Comparison of ENCODE assay signal across 29 mouse cellular contexts in the genomic region with DNA sequence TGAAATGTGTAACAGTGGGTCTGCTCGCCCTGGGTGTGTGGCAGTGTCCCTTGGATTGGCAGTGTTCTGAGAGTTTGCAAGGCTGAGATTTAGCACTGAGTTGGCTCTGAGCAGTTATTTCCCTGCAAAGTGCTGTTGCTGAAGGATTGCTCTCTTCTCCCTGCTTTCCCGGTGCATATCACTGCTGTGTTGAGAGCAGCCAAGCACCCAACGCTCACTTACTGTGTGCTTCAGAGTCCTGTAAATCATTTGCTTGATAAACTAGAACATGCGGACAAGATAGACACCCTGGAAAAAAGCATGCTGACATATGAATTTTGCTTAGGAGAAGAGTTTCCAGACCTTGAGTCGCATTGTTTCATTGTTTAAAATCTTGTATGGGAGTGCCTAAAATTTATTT. TPM values are rescaled to one million over a fixed set of nuclear protein-coding genes. Genes with fewer than 3 reads are reported as not detected.
DNase-seq lines count a peak whose midpoint lies in the region; TF ChIP-seq lines count a peak whose summit lies in the region.
"Had no signal": no experiment of that assay in that cellular context is flagged by ENCODE, and none has a peak within 500 bp of the region (broad histone marks: within the 10 kb centered on the region; RNA-seq: fewer than 3 reads in every experiment).

No protein-coding gene starts in this region.

- no peak overlapping the region for H3K4me3 ChIP-seq in kidney, adult 2 months (ENCODE audit: insufficient read depth, low read depth, low read length)
- H3K4me3 ChIP-seq: embryonic facial prominence, embryonic 15.5 days; erythroblast, embryonic 14.5 days; forebrain, embryonic 10.5 days; heart, adult 2 months; heart, embryonic 15.5 days; hindbrain, embryonic 15.5 days had no signal

- no peak for TF ChIP-seq CTCF in kidney, adult 2 months (conservative IDR thresholded peaks at IDR 0.05; ENCODE audit: insufficient read depth, insufficient read length, low read depth, low read length)

- TF ChIP-seq POLR2A in kidney, adult 2 months (IDR thresholded peaks at IDR 0.05; ENCODE audit: low read depth, low read length): no peak

- intact Hi-C loops in left cerebral cortex, postnatal 14 days (cut with DNase I): no loop called here

- H3K27ac ChIP-seq in kidney, adult 2 months (ENCODE audit: insufficient read depth, low read depth, low read length): peak overlapping the region; percentile 88
- H3K27ac ChIP-seq: embryonic facial prominence, embryonic 15.5 days; forebrain, embryonic 10.5 days; heart, adult 2 months; heart, embryonic 15.5 days; hindbrain, embryonic 15.5 days had no signal

- H3K27me3 ChIP-seq in kidney, adult 2 months (replicated peaks; ENCODE audit: control insufficient read depth, insufficient read depth, low read length): no peaks in the 10 kb centered on the region
- H3K27me3 ChIP-seq: embryonic facial prominence, embryonic 15.5 days; heart, embryonic 15.5 days; hindbrain, embryonic 15.5 days had no signal

- DNase-seq in kidney, adult 2 months: peak; percentile 83
- peak; percentile 66 for DNase-seq in kidney, adult 9 months
- DNase-seq in kidney, postnatal 10 days: peak; percentile 27
- peak; percentile 7 to 28 for DNase-seq in kidney, postnatal 4 days
- no peak for DNase-seq in retina, embryonic 14.5 days (ENCODE audit: low spot score)
- no peak for DNase-seq in left cerebral cortex, postnatal 14 days (ENCODE audit: low spot score in 2 of 2)
- no peak for DNase-seq in adrenal gland, postnatal 25 days
- DNase-seq: adrenal gland, adult 8-10 months; cerebellum, adult 11 months; cerebellum, adult 8-10 months; cerebellum, postnatal 14 days; embryo, embryonic 11 days; gastrocnemius, postnatal 10 days; heart, adult 2 months had no signal

- WGBS in kidney, adult 2 months: 28% methylated on average over 5 of the region's 5 CpGs

- H3K36me3 ChIP-seq in kidney, adult 2 months (ENCODE audit: control insufficient read depth, insufficient read depth, low read length): no peaks in the 10 kb centered on the region
- H3K36me3 ChIP-seq: embryonic facial prominence, embryonic 15.5 days; forebrain, embryonic 10.5 days; heart, embryonic 15.5 days; hindbrain, embryonic 15.5 days had no signal

- peaks cover 8% of the 10 kb centered on the region; the same call in 1 of the 2 replicates for H3K4me1 ChIP-seq in kidney, adult 2 months (ENCODE audit: control insufficient read depth, insufficient read depth, low read length)
- H3K4me1 ChIP-seq: embryonic facial prominence, embryonic 15.5 days; forebrain, embryonic 10.5 days; heart, embryonic 15.5 days; hindbrain, embryonic 15.5 days had no signal

RNA-seq across cellular contexts. Expression of a gene that starts 6.9 kb away (rescaled TPM):
- polyA plus RNA-seq in kidney, adult 2 months (2012; rRNA removed): 0.08 TPM in 1 of 2 replicates, not detected in the other
- total RNA-seq in left cerebral cortex, postnatal 14 days (2021): not detected
- total RNA-seq in adrenal gland, postnatal 25 days (2021): not detected in 2 replicates
- total RNA-seq: adrenal gland, adult 8-10 months; adrenal gland, postnatal 4 days; common myeloid progenitor, adult 5-6 weeks; ES-E14; gastrocnemius, postnatal 10 days; heart, adult 2 months; heart, postnatal 25 days had no signal
- polyA plus RNA-seq: brain, embryonic 14.5 days; embryonic facial prominence, embryonic 11.5 days; embryonic facial prominence, embryonic 15.5 days; erythroblast, embryonic 14.5 days; forebrain, embryonic 10.5 days; forebrain, embryonic 14.5 days; gonadal fat pad, adult 2 months; heart, adult 2 months; heart, embryonic 11.5 days; heart, embryonic 15.5 days; hindbrain, embryonic 11.5 days; hindbrain, embryonic 15.5 days had no signal

Comparison
In these comparisons a context has a peak if more than half of its experiments do, and no peak if none do; other contexts are left out.
1. DNase-seq: peak in kidney, adult 2 months (single experiment), kidney, adult 9 months (single experiment), kidney, postnatal 10 days (single experiment) and kidney, postnatal 4 days (2 of 2); none in retina, embryonic 14.5 days (single experiment), left cerebral cortex, postnatal 14 days (0 of 2) and adrenal gland, postnatal 25 days (single experiment).